Mouse (Mus musculus): ENCODE data around the gene Frmd4b.

Frmd4b gene

DNA sequence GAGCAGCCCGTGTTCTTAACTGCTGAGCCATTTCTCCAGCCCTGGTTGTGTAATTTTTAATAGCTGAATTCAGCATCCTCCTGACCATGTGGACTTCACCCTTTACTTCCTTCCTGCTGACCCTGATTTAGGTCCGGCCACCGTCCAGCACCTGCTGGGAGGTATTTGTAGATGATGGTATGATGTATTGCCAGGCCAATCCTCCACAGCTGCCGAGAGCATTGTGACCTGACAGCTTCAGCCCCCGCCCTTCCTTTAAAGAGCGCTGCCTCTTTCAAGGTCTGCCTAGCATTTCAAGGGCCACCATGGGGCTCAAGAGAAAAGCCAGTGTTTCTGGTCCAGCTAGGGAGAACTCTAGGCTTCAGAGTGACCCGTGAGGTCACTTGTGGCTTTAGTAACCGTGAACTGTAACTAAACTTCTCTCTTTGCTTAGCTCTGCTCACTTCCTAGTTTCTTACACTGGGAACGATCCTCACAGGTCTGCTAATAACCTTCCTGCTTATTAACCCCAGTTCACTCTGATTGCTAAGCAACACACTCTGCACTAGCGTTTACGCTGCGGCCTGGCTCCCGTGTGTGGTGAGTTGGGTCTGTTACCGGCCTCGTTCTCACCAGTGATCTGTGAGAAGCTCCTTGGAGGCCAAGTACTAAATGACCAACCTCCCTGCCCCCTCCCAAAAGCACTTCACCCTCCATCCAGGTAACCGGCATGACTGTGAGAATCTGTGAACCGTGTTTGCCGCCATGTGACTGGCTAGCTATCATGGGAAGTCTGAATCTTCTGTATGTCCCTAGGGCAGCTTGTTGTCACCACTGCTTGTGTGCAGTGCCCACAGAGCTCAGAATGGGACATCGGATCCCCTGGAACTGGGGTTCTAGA, 138.1 kb downstream of the Frmd4b start:
- no peak for TF ChIP-seq GATA4 (IDR thresholded peaks at IDR 0.05; ENCODE audit: insufficient replicate concordance, low read length)

DNA sequence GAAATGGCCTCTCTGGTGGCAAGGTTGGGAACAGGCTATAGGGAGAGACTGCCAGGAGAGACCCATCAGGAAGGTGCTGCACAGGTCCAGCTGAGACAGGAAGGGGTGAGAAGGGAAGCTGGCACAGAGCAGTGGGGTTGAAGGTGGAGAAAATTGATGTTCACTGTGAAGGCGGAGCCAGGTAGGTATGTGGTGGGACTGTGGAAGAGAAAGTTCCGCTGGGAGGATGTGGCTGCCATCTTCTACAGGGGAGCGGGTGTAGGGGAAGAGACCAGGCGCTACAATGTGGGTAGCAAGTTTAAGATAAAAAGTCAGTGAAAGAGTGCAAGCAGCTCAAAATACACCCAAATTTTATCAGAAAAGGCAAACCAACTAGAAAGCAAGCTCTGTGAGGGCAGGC, 143.7 kb downstream of the Frmd4b start:
- no peak for TF ChIP-seq GATA4 (IDR thresholded peaks at IDR 0.05; ENCODE audit: insufficient replicate concordance, low read length)

- no peak for TF ChIP-seq GATA4 (IDR thresholded peaks at IDR 0.05; ENCODE audit: insufficient replicate concordance, low read length)
These were observed 144.3 kb downstream of the Frmd4b start for GRCm38 (mm10) chr6:97472873-97473550.

GRCm38 (mm10) chr6:97463898-97464524, 153.3 kb downstream of the Frmd4b start:
- TF ChIP-seq GATA4 (IDR thresholded peaks at IDR 0.05; ENCODE audit: insufficient replicate concordance, low read length): peak; percentile 53; the same call in 1 of the 2 replicates

DNA sequence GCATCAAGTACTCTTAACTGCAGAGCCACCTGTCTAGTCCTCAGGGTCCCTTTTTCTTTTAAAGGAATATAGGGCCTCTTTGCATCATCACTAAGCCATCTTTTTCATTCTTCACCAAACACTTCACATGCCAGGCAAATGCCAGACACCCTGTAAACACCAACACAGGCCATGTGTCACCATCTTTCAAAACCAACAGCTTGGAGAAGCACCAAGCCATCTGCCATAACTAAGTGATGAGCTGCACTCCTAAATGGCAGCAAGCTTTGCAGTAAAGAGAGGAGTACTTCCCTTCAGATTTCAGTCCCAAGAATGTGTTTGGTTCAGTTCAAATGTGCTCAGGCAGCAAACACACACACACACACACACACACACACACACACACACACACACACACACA, 154.9 kb downstream of the Frmd4b start:
- TF ChIP-seq GATA4 (IDR thresholded peaks at IDR 0.05; ENCODE audit: insufficient replicate concordance, low read length): no peak

DNA sequence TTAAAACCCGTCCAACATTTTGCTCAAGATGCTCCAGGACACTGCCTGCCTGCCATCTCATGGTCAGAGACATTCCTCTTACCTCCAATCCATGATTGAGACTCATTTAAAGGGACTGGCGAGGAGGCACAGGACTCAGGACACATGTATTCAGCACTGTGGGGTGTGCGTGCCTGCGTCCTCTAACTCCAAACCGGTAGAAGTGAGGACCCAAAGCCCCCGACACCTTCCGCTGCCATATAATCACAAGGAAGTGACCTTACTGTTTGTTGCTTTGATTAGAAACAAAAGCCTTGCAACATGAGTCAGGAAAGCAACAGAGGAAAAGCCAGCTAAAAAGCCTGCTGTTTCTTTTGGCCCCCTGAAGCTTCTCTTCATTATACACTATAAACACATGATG, 158.2 kb downstream of the Frmd4b start:
- TF ChIP-seq GATA4 (IDR thresholded peaks at IDR 0.05; ENCODE audit: insufficient replicate concordance, low read length): peak; percentile 56; the same call in 1 of the 2 replicates

DNA sequence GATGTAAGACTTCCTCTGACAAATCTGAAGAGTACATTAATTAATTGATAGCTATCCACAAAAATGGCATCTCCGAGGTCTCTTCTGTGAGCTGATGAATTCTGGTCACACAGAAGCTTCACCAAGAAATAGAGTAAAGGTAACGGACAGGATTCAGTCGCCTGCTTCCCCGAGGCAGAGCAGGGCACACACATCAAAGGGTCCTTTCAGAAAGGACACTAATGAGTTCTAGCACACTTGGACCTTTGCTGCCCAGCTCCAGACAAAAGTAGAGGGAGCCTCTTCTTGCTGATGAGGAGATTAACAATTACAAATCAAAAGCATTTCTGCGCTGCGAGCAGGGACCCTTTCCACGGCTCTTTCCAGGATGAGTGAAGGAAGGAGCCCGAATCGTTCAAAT, 159.0 kb downstream of the Frmd4b start:
- TF ChIP-seq GATA4 (IDR thresholded peaks at IDR 0.05; ENCODE audit: insufficient replicate concordance, low read length): no peak

GRCm38 (mm10) chr6:97457954-97458353, 159.4 kb downstream of the Frmd4b start:
- no peak; the same call in 1 of the 2 replicates for TF ChIP-seq GATA4 (IDR thresholded peaks at IDR 0.05; ENCODE audit: insufficient replicate concordance, low read length)

GRCm38 (mm10) chr6:97457210-97457609, 160.1 kb downstream of the Frmd4b start:
- no peak for TF ChIP-seq GATA4 (IDR thresholded peaks at IDR 0.05; ENCODE audit: insufficient replicate concordance, low read length)

- no peak for TF ChIP-seq GATA4 (IDR thresholded peaks at IDR 0.05; ENCODE audit: insufficient replicate concordance, low read length)
These were observed 165.1 kb downstream of the Frmd4b start for GRCm38 (mm10) chr6:97452223-97452622.

GRCm38 (mm10) chr6:97449806-97450205, 167.5 kb downstream of the Frmd4b start:
- TF ChIP-seq GATA4 (IDR thresholded peaks at IDR 0.05; ENCODE audit: insufficient replicate concordance, low read length): no peak

DNA sequence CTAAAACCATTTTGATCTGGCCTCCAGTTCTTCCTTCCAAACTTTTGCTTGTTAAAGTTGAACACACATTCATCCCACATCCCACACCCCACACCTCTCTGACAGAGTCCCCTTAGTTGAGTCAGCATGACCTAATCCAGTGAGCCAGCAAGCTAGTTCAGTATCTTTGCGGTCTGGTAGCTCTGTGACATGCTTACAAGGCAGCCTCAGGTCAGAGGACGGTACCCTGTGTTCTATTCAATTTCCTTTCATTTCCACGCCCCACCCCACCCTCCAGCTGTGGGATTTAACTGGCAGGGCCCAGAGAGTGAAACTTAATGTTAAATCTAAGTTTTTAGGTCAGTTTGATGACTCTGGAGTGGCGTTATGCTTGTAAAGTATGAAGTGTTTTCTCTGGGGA, 170.3 kb downstream of the Frmd4b start:
- no peak for TF ChIP-seq GATA4 (IDR thresholded peaks at IDR 0.05; ENCODE audit: insufficient replicate concordance, low read length)

DNA sequence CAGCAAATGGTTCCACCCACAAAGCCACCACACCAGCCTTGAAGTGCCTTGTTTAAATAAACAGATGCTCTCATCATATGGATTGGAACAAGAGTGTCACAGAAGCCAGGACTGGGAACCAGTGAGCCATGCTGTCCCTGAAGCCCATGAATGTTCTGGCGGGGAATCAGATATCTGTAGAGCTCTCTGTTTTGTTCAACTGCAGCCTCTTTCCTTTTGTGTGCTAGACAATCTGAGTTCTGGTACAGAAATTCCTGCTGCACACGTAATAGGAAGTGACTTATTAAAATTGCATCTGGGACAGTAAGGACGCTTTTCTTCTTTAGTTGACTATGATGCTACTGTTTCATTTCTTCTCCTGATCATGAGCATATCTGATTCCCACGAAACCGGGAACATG, 173.2 kb downstream of the Frmd4b start:
- TF ChIP-seq GATA4 (IDR thresholded peaks at IDR 0.05; ENCODE audit: insufficient replicate concordance, low read length): no peak

GRCm38 (mm10) chr6:97443522-97443921, 173.8 kb downstream of the Frmd4b start:
- no peak for TF ChIP-seq GATA4 (IDR thresholded peaks at IDR 0.05; ENCODE audit: insufficient replicate concordance, low read length)

GRCm38 (mm10) chr6:97441357-97441756, 176.0 kb downstream of the Frmd4b start:
- no peak for TF ChIP-seq GATA4 (IDR thresholded peaks at IDR 0.05; ENCODE audit: insufficient replicate concordance, low read length)
